Mouse (Mus musculus) olfactory bulb, adult 2 months (tissue): ENCODE measurements at regions not wholly inside any gene's neighbourhood (a gene's known extent, or its start where the extent isn't known, plus 50 kb on each side); places are given as distances from the start of the nearest gene placed in this dataset.

Source experiments
- CTCF ChIP-seq: fragments of 200-500 bp; IDR thresholded peaks from 2 replicates; pipeline ENCODE4 v1.5.1; 2012; ENCODE audit warnings: low read depth, mild to moderate bottlenecking, low read length, moderate library complexity; ENCODE audit not compliant: insufficient read depth
- POLR2A ChIP-seq: fragments of 200-500 bp; IDR thresholded peaks from 2 replicates; pipeline ENCODE4 v1.6.1; 2012; ENCODE audit warnings: mild to moderate bottlenecking, low read depth, low read length, moderate library complexity; ENCODE audit not compliant: insufficient read depth

DNA sequence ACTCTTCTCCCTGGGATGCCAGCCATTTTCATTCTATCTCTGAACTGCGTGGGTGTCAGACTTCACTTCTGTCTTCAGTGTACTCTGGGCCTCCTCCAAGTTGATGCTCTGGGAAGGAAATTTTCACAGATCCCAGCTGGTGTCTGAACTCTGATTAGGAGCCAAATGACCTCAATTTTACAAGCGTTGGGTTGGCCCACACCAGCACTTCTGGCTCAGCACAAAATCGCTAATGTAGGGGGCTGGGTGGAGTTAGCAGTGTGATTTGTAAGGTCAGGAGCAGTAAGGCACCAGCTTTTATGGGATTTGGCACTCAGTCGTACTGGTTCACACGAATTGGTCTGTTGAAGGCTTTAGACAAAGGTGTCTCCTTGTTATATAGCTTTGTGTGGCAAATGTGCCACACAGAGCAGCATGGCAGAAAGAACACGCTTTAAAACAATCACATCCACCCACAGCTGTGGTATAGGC, 576.3 kb upstream of the Kdm8 start:
- TF ChIP-seq POLR2A = no peak
- no peak for TF ChIP-seq CTCF
